Mouse (Mus musculus) effector memory CD4-positive, alpha-beta T cell, adult 7 months (primary cell): ENCODE results near the gene Rgl1. TPM values are rescaled to one million over a fixed set of nuclear protein-coding genes. Genes with fewer than 3 reads are reported as not detected.

Experiments
- polyA plus RNA-seq: library from polyadenylated mRNA; unstranded; fragments of 100-300 nt; shearing (Covaris generic); gene quantifications from one replicate; pipeline ENCODE4 v1.2.1, GENCODE M21; 2017

Rgl1 gene
- polyA plus RNA-seq = 0.62 TPM

GRCm38 (mm10) chr1:152766032-152766772 lies at the start of gene Rgl1, which contains the start of gene Arpc5:
Gene Rgl1, minus strand, starts transcription at chr1:152766351.
Gene Arpc5, plus strand, starts transcription at chr1:152766542.

DNA sequence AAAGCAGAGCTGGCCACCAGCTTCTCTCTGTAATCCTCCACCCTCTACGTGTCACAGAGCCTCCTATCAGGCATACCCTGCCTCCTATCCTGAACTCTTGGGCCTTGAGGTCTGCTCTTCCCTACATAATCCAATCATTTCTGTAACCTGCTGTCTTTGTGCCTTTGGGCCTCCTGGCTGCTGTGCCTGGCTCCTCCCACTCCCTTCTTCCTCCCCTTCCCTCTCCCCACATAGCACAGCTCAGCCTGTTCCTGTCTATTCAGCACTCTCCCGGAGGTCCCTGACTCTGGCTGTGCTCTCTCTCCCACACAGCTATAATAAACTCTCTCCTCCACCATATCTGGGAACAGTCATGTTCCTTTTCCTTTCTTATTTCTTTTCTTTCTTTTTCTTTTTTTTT lies 33.7 kb upstream of the Rgl1 start, which contains the start of gene Ncf2:
Gene Ncf2 (plus strand): TSS at position 298 of the 400 bp plus-strand sequence.

DNA sequence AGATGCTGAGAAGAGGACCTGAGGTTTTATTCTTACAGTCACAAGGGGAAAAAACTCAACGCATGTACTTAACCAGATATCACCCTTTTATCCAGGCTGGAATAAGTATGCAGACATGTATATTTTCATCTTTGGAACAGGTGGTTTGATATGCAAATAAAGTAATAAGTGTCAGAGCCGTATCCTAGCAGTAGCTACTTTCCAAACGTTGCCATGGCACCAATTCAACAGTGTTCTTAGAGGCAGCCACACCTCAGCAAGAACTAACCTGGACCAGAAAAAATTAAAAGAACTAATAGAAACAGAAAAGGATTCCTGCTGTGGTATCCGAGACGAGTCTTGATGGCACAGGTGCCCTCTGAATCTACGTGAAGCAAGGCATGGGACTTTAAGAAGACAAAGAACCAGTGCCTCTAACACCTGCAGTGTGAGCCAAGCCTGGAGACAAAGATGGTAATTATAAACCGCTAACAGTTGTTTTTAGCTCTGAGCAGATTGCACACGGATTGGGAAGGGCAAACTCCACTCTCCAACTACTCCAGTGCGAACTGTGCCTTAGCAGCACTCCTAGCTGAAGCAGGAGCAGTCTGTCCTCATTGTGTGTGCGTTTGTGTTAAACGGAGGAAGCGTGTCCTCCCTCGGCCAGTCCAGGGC lies 15.7 kb downstream of the Rgl1 start, which contains the start of gene Apobec4:
Gene Apobec4 (plus strand): TSS at position 240 of the 654 bp plus-strand sequence.

Other genes starting within 250 kb of the Rgl1 start
- gene Apobec4, start 15.8 kb downstream of the Rgl1 start, polyA plus RNA-seq = not detected
- 620 TPM for gene Arpc5, start 191 bp upstream of the Rgl1 start, polyA plus RNA-seq
- gene Ncf2, start 33.8 kb upstream of the Rgl1 start, polyA plus RNA-seq = 1.8 TPM
- 45.8 TPM for gene Smg7, start 136.3 kb upstream of the Rgl1 start, polyA plus RNA-seq
- gene Nmnat2, start 188.6 kb upstream of the Rgl1 start, polyA plus RNA-seq = 12.5 TPM